Mouse (Mus musculus) B cell, adult 2 months (primary cell): ENCODE results near the gene Moxd2.

ENCODE experiments used
- DNase-seq, 2 experiments: peaks; one replicate each; pipeline ENCODE4 v3.0.0; 2022

The Moxd2 gene

GRCm38 (mm10) chr6:40887394-40887793, at the start of gene Moxd2:
TSS of gene Moxd2 (minus strand) at chr6:40887494.
- DNase-seq = no peak

DNA sequence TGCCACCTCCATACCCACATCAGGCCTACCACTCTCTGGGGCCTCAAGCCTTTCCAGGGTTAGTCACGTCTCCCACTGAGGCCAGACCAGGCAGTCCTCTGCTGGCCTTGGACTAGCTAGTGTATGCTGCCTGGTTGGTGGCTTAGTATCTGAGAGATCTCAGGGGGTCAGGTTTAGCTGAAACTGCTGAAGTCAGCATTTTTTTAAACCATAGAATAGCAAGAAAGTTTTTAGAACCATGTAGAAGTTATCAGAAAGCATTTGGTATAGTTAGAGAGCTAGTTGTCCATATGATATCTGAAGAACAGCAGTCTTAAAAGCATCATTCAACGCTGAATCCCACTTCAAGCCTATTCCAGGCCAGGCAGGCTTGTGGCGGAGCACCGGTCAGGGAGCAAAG, 32.7 kb upstream of the Moxd2 start:
- no peak for DNase-seq

- no peak for DNase-seq
Observed at GRCm38 (mm10) chr6:40900287-40900686, 13.0 kb upstream of the Moxd2 start, which contains the start of gene Prss58. TSS of gene Prss58 (minus strand) at chr6:40900387.

DNA sequence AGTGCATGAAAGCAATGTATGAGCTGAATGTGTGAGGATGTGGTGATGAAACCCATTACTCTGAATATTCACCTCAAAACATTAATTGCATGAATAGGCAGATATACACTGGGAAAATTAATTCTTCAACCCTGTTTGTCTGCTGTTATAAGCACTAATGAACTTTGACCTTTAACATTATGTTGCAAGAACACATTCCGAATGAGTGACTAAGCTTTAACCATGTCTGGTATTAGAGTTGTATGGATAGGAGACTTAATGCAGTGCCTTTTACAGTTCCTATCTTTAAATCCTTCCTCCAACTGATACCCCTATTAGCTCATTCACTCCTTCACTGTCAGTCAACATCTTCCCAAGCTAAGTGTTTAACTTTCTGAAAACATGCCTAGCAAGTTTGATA, 7.4 kb upstream of the Moxd2 start:
- no peak for DNase-seq

DNA sequence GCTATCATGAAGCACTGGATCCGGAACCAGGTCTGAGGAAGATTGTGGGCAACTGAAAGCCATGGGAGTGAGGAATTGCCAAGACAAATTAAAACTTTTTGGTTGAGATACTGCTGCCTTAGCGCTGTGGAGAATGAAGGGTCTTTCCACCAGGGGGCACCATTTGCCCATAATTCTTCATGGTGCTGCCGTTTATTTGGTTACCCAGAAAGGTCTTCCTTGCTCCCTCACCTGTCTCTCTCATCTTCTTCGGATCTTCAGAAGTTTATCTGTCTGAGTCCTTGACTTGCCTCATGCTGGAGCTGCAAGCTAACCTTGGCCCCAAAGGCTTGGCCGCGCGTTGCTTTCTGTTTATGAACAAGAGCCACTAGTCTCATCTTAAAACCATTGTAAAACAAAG, 6.3 kb upstream of the Moxd2 start:
- DNase-seq = peak; percentile 84

- DNase-seq = no peak
Observed at GRCm38 (mm10) chr6:40891754-40892153, 4.5 kb upstream of the Moxd2 start.

- no peak for DNase-seq
Observed at GRCm38 (mm10) chr6:40890973-40891372, 3.7 kb upstream of the Moxd2 start.

GRCm38 (mm10) chr6:40845283-40845682, 42.0 kb downstream of the Moxd2 start:
- no peak for DNase-seq
